Mouse (Mus musculus) gastrocnemius, adult 2 months (tissue): ENCODE data around the gene C2cd4b. TPM values are rescaled to one million over a fixed set of nuclear protein-coding genes. Genes with fewer than 3 reads are reported as not detected.

Experiments
- DNase-seq: peaks from one replicate; pipeline ENCODE4 v3.0.0; 2022
- H3K27ac ChIP-seq: fragments of 200-600 bp; 2 replicates; pipeline ENCODE4 v1.8.1; 2022; ENCODE audit warnings: mild to moderate bottlenecking
- H3K4me3 ChIP-seq: fragments of 200-600 bp; 2 replicates; pipeline ENCODE4 v1.8.1; 2022; ENCODE audit warnings: mild to moderate bottlenecking, moderate library complexity
- CTCF ChIP-seq: fragments of 200-600 bp; IDR thresholded peaks from 2 replicates; pipeline ENCODE4 v1.8.1; 2022; ENCODE audit warnings: antibody characterized with exemption, mild to moderate bottlenecking, moderate library complexity
- intact Hi-C: fragments of 180-260 bp; cut with DNase I; formaldehyde crosslinking; loops from one replicate; pipeline ENCODE4 v1.15.1; 2025
- long read RNA-seq, 2 experiments: library from polyadenylated mRNA; stranded (forward); transcript quantifications; one replicate each; pipeline ENCODE4 v2.0.0; 2021
- total RNA-seq, 2 experiments: library from RNA; stranded (reverse); gene quantifications; 2 replicates each; pipeline ENCODE4 v1.2.3; 2021

The C2cd4b gene
- total RNA-seq: not detected
- long read RNA-seq, experiment 1: 0 reads
- long read RNA-seq, experiment 2: 0 reads

DNA sequence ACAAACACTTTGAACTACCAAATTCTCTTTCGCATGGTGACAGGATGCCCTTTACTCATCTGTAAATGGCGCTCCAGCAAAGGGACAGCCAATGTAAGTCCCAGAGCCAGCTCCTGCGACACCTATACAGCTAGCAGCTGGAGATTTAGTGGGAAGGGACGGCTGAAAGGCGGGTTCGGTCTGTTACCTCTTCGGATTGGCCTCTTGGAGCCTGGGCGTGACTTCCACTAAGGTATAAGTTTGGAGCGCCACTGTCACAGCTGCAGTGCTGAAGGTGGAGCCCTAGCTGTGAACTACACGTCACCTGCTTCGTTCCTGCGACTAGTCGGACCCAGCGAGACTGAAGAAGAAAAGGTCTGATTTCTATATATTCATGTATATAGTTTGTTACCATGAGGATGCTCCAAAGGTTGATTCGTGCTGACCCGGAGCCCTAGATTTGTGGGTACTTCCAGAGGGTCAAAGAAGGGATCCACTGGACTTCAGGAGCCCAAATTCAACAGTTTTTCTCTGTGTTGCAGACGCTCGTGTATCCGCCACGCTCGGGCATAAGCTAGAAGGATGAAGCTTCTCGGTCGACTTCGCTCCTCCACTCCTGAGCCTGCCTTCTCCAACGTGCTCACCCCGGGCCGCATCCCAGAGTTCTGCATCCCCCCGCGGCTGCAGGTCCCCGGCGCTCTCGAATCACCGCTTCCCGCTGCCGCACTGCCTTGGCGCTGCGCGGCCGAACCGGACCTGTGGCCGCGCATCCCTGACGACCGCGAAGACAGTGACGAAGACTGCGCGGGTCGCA lies at the start of gene C2cd4b:
Gene C2cd4b (plus strand): TSS at position 275 of the 793 bp plus-strand sequence.
- Histone ChIP-seq H3K4me3 (peak within 1 kb of the TSS; percentile 79), H3K27ac (no peak within 1 kb of the TSS; the same call in 1 of the 2 replicates)
- peak; percentile 31 for DNase-seq
- intact Hi-C loops: loop anchor here (2.0 kb wide), 3 partner anchors 43 to 213 kb away; no protein-coding TSS in a partner anchor
- TF ChIP-seq CTCF: no peak

DNA sequence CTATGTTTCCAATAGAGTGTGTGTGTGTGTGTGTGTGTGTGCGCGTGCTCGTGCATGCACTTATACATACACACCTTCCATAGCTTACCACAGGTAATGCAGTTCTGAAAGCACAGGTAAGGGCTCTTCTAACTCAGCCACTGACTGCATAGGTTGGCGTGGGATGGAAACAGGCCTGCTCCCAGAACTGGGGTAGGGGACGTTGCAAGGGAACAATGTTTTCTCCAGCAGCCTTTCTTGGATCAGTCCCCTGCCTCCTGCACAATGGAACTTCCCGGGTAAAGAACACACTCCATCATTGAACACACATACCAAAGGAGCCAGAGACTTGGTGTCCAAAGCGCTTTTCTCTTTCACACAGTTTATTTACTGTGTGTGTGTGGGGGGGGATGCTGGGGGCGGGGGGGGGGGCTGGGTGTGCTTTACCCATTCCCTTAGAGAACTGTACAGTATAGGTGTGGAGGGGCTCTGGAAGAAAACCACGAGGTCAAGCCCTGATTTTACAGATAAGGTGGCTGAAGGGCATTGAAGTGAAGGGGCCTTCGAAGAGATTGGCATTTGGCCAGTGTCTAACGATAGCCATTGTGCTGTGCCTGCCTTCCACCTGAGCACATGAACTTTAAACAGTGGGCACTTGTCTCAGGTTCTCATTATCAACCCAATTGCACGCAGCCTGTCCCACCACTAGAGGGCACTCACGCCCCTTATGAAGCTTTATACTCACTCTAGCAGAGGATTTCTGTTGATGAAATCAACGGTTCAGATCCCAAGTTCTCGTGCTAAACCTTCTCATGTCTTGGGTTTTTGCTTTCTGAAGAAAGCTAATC lies 48.0 kb upstream of the C2cd4b start:
- no peak overlapping the region for H3K4me3 ChIP-seq
- DNase-seq: peak; percentile 71
- intact Hi-C loops: loop anchor here (2.0 to 5.0 kb wide), 2 partner anchors 24 to 91 kb away; no protein-coding TSS in a partner anchor
- peak; percentile 99 for TF ChIP-seq CTCF
- no peak overlapping the region for H3K27ac ChIP-seq

DNA sequence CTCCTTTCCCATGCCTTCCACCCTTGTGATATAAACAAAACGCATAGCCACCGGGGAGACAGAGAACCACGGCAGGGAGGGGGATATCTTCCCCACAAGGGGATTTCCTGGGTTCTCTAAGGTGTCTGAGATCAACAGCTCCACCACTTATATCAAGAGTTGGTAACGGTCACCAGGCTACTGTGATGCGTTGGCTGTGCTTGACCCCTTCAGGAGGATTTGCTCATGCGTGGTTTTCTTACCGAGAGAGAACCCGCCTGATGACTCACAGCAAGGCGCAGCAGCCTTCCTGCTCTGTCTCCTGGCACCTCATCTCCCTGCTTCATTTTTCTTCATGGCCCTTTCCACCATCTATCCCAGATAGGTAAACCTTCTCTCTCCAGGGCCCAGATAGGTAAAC lies 47.1 kb upstream of the C2cd4b start:
- Histone ChIP-seq H3K27ac (no peak overlapping the region), H3K4me3 (no peak overlapping the region)
- intact Hi-C loops: loop anchor here (5.0 kb wide), 1 partner anchor 90 kb away; no protein-coding TSS in a partner anchor
- no peak for TF ChIP-seq CTCF
- DNase-seq: no peak

DNA sequence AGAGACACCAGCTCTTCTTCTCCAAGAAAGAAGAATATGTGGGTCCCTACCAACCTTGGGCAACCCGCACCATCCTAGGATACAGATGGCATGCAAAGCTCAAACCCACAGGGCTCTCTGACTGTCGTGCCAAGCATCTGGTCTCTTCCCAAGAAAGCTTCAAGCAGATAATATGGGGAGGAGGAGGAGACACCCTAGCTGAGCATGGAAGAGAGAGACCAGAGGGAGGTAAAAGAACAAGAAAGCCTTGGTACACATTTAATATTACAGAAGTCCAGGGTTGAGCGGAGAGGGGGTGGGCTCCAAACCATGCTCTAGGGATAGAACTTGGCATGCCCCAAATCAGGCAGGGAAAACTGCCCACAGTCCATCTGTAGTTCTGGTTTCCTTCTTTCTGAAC lies 42.2 kb upstream of the C2cd4b start:
- no peak overlapping the region for H3K27ac ChIP-seq
- DNase-seq: no peak
- intact Hi-C loops: no loop called here
- no peak for TF ChIP-seq CTCF
- no peak overlapping the region for H3K4me3 ChIP-seq

DNA sequence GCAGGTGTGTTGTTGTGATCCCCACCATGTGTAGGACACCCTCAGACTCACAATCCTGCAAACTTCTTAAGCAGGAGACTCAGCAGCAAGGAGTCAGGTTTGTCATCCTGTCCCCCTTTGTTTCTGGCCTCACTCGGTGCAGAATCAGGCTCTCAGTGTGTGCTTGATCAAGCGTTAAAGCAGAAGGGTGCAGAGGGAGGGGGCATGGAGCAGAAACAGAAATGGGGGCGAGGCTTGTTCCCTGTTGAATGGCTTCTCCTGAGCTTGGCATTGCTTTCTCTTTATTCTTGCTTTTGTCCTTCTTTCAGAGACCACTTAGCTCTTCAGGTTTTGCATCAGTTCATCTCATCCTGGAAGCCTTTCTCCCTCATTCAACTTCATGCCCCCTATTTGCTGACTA lies 40.6 kb upstream of the C2cd4b start:
- TF ChIP-seq CTCF: no peak
- Histone ChIP-seq H3K4me3 (no peak overlapping the region), H3K27ac (no peak overlapping the region)
- intact Hi-C loops: no loop called here
- no peak for DNase-seq

DNA sequence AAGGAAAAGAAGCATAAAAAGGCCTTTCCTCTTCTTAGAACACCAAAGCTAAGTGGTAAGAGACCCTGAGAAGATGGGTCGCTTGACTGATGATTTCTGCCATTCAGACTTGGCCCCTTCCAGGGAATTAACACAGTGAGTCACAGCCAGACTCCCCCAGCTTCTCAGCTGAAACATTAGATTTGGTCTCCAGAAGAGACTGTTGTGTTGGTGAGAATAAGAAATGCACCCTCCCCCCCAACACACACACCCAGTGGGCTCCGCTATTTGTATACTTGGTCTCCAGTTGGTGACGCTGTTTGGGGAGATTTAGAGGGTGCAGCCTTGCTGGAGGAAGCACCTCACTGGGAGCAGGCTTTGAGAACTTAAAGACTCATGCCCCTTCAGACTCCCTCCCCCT lies 39.1 kb upstream of the C2cd4b start:
- no peak overlapping the region for H3K4me3 ChIP-seq
- no peak overlapping the region for H3K27ac ChIP-seq
- intact Hi-C loops: no loop called here
- TF ChIP-seq CTCF: no peak
- no peak for DNase-seq

DNA sequence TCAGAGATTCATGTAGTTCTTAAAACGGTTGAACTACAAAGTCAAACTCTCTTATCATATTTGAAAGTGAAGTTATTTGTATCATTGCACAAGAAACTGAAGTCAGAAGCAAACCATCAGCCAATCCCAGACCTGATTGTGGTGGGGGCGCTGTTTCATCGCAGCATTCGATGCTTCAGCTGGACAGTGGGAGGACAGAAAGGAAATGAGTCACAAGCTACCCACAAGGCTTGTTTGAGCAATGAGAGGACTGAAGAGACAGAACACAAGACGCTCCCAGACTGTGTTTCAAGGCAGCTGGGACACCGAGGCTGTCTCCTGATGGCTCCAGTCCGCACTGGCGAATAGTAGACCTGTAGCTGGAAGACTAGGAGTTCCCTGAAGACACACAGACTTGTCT lies 36.9 kb upstream of the C2cd4b start:
- no peak overlapping the region for H3K27ac ChIP-seq
- intact Hi-C loops: no loop called here
- DNase-seq: no peak
- no peak for TF ChIP-seq CTCF
- no peak overlapping the region for H3K4me3 ChIP-seq

DNA sequence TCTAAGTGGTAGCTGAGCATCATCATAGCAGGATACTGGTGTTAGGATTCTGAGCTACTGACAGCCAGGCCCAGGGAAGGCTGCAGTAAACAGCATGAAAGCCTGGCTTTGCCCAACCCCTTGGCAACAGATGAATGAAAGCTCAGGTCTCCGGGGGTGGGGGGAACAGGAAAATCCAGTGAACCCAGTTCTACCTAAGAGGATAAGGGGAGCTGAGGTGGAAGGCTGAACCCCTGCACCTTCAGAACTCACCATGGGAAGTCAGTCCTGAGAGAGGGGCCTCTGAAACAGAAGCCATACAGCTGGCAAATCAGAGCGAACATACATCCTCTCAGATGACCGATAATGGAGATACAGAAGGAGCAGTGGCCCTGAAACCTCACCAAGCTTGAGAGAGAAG lies 34.0 kb upstream of the C2cd4b start:
- TF ChIP-seq CTCF: no peak
- Histone ChIP-seq H3K4me3 (no peak overlapping the region), H3K27ac (no peak overlapping the region)
- intact Hi-C loops: no loop called here
- DNase-seq: no peak

DNA sequence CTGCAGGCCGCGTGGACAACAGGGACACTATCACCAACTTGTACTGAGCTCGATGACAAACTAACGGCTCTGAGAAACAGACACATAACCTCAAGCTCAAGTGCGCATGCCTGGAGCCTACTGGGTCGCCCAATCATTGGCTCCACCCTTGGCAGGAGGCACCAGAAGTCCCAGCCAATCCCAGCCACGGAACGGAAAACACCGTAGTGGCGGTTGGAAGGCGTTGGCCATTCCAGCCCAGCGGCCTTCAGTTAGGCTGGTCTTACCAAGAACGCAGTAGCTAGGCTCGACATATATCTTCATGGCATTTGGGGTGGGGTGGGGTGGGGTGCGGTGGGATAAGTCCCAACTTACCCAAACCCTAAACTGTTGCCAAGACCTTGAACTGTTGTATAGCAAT lies 25.5 kb upstream of the C2cd4b start:
- no peak for DNase-seq
- intact Hi-C loops: loop anchor here (2.0 kb wide), 1 partner anchor 23 kb away; no protein-coding TSS in a partner anchor
- no peak for TF ChIP-seq CTCF
- H3K27ac ChIP-seq: no peak overlapping the region
- H3K4me3 ChIP-seq: no peak overlapping the region

DNA sequence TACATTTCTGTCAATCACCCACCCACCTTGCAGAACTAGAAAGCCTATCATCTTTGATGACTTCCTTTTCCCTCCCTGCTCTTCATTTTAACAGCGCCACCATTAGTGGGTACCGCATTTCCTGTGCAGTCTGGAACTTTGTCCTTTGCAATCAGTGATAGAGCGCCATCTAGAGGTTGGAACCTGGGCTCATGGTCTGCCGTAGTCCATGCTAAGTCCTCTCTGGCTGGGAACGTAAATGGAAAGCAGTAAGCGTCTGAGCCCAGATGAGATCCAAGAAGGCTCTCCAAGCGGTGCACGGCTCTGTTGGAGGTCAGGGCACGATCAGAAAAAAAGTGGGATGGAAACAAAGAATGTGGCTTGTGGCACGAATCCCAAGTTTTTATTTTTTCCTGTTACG lies 23.8 kb upstream of the C2cd4b start:
- TF ChIP-seq CTCF: peak; percentile 76
- Histone ChIP-seq H3K4me3 (no peak overlapping the region), H3K27ac (no peak overlapping the region)
- intact Hi-C loops: loop anchor here (1.0 to 2.0 kb wide), 2 partner anchors 25 to 52 kb away; no protein-coding TSS in a partner anchor
- peak; percentile 69 for DNase-seq

DNA sequence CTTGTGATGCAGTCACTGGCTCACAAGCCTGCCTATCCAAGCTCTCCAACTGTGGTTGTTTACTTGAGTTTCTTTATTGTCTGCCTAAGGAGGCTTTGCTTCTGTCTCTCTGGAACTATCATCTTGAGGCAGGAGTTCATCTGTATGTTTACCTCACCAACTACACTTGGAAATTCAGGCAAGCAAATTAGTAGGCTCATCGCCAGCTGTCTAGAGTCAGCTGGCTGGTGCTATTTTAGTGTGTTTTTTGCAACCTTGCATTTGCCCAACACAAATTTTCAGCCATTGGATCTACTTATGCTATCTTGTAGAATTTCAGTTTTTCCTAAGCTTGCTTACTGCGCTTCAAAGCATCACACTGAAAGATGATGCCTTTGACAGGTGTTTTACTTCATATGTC lies 18.0 kb upstream of the C2cd4b start:
- intact Hi-C loops: no loop called here
- no peak overlapping the region for H3K4me3 ChIP-seq
- no peak for DNase-seq
- no peak for TF ChIP-seq CTCF
- H3K27ac ChIP-seq: no peak overlapping the region

DNA sequence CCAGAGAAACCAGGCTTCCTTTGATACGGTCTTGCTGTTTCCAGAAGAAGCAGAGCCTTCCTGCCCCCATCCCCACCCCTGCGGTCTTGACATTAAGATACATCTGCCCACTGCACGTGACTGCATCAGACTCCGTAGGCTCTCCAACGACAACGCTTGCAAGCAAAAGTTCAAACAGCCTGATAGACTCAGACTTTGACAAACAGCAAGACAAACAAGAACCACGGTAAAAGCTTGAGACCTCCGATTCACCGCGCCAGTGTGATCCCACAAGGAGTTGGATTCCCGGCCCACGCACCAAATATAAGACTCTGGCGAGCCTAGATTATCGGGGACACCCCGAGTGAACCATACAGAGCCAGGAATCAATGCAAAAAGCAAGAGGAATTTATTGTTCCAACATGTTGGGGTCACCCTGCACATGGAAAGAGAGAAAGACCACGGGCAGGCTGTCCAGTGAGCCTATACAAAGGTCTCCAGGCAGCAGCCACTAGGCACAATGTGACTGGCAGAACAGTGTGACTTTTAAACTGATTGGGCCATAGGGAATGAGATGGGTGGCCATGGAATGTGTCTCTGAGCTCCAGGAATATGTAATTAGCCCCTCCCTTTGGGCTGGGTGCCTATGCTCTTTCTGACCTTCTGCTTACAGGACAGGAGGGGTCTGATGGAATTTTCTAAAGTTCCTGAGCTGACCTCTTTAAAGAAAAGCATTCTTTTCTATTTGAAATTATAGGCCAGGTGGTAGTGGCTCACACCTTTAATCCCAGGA lies 5.6 kb upstream of the C2cd4b start:
- Histone ChIP-seq H3K4me3 (no peak overlapping the region), H3K27ac (no peak overlapping the region)
- intact Hi-C loops: no loop called here
- no peak for TF ChIP-seq CTCF
- DNase-seq: no peak
